Mouse (Mus musculus) v-Abl transformed pro-B cells (cell line): ENCODE results near the gene Dcp1b.

Experiments used
- in situ Hi-C, 2 experiments: fragments of 400-800 bp; cut with MboI; formaldehyde crosslinking; loops; one replicate each; pipeline ENCODE4 v1.15.1; 2025; ENCODE audit not compliant: unreplicated experiment in 2 of 2

The Dcp1b gene

GRCm38 (mm10) chr6:119225226-119225625 lies 50.2 kb downstream of the Dcp1b start:
- in situ Hi-C loops: loop anchor here (10.0 to 25.0 kb wide), 3 partner anchors 980 to 1037 kb away; no protein-coding TSS in a partner anchor

GRCm38 (mm10) chr6:119225731-119226130 lies 50.7 kb downstream of the Dcp1b start:
- in situ Hi-C loops: loop anchor here (10.0 to 25.0 kb wide), 3 partner anchors 979 to 1037 kb away; no protein-coding TSS in a partner anchor

DNA sequence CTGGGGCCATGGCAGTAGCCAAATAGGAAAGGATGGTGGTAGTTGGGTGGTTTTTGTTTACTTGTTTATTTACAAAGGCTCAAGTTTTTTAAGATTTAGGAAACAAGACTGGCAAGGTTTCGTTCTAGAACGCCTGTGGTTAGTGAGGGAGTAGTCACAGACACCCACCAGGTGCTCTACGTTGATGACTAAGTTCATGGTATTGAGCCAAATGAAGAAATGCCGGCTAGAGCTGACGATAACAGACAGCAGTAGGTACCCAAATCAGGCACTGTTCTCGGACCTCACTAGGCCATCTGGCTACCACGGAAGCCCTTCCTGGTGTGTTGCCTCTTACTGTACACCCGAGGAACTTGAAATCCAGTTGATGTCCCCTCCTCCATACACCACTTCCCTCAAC lies 51.9 kb downstream of the Dcp1b start:
- in situ Hi-C loops: loop anchor here (10.0 to 25.0 kb wide), 3 partner anchors 978 to 1035 kb away; no protein-coding TSS in a partner anchor

DNA sequence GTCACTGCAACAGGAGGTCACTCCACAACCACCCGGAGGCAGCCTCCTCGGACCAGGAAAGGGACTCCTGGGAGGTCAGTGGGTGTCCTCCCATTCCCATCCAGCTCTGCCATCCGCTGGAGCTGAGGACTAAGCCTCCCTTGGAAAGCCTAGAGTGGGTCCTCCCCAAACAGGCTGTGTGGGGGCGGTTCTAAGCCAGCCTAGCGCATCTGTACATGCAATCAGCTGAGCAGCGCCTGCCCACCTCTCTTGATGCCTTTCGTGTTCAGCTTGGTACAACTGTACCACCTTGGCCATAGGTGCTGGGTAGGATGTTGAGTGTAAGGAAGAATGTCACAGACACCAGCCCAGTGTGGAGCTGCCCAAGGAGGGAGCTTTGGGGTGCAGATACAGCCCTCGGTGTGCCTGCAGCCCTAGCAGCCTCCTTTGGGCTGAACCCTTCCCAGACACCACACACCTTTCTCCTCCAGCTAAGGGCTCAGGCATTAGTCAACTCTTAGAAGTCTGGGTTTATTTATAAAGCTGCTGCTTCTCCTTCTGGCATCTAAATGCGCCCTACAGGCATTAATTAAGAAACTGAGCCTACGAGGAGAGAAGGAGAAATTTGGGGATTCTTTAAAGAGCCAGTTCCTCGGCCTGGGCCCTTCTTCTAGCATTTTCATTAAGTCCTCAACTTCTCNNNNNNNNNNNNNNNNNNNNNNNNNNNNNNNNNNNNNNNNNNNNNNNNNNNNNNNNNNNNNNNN lies 54.0 kb downstream of the Dcp1b start:
- in situ Hi-C loops: loop anchor here (10.0 to 25.0 kb wide), 3 partner anchors 976 to 1033 kb away; no protein-coding TSS in a partner anchor

DNA sequence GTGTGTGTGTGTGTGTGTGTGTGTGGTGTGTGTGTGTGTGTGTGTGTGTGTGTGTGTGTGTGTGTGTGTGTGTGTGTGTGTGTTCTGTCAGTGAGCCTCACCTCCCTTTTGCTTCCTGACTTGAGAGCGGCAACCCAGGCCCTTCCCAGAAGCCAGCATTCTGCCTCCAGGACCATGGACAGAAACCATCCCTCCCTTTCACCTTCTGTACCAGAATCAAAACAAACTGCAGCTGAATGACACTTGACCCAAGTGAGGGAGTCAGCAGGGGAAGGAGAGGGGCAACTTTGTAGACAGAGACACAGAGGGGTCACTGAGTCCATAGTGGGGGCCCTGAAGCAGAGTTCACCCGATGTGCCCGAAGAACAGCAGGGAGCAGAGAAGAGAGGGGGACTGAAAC lies 58.0 kb downstream of the Dcp1b start:
- in situ Hi-C loops: loop anchor here (25.0 kb wide), 2 partner anchors 979 to 1029 kb away; no protein-coding TSS in a partner anchor

- in situ Hi-C loops: loop anchor here (25.0 kb wide), 2 partner anchors 977 to 1027 kb away; no protein-coding TSS in a partner anchor
Observed at GRCm38 (mm10) chr6:119235441-119235840, 60.4 kb downstream of the Dcp1b start.

- in situ Hi-C loops: loop anchor here (25.0 kb wide), 2 partner anchors 976 to 1026 kb away; no protein-coding TSS in a partner anchor
Observed at GRCm38 (mm10) chr6:119236241-119236640, 61.2 kb downstream of the Dcp1b start, which contains the start of gene Cacna2d4. TSS of gene Cacna2d4 (plus strand) at chr6:119236526.

- in situ Hi-C loops: loop anchor here (25.0 kb wide), 2 partner anchors 975 to 1025 kb away; no protein-coding TSS in a partner anchor
Observed at GRCm38 (mm10) chr6:119237427-119237989, 62.5 kb downstream of the Dcp1b start.

DNA sequence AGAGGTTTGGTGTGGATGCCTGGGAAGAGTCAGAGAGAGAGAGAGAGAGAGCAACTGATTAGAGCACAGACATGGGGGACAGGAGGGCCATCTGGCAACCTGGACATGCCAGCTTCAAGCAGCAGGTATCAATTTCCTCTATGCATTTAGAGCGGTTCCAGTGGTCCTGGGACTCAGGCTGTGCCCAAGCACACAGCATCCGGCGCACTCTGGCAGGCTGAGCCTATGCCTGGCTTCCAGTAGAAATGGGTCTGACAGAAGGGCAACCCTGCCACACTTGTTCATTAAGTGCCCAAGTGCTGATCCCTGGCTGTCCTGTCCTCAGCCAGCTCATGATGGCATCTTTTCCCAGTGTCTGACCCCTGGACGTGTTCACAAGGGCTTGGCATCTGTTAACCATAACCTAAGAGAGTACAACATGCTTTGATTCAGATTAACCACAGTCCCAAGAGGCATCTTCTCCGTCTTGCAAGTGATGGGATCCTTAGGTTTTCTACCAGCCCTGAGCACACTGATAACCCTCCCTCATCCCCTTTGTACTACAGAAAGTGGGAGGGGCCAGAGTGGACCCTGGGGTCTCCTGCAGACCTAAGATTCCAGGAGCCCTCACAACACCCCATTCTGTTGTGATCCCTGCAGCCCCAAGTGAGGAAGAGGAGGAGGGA lies 64.4 kb downstream of the Dcp1b start:
- in situ Hi-C loops: loop anchor here (25.0 kb wide), 2 partner anchors 973 to 1023 kb away; no protein-coding TSS in a partner anchor

- in situ Hi-C loops: loop anchor here (25.0 kb wide), 2 partner anchors 972 to 1022 kb away; no protein-coding TSS in a partner anchor
Observed at GRCm38 (mm10) chr6:119240256-119240655, 65.2 kb downstream of the Dcp1b start.

DNA sequence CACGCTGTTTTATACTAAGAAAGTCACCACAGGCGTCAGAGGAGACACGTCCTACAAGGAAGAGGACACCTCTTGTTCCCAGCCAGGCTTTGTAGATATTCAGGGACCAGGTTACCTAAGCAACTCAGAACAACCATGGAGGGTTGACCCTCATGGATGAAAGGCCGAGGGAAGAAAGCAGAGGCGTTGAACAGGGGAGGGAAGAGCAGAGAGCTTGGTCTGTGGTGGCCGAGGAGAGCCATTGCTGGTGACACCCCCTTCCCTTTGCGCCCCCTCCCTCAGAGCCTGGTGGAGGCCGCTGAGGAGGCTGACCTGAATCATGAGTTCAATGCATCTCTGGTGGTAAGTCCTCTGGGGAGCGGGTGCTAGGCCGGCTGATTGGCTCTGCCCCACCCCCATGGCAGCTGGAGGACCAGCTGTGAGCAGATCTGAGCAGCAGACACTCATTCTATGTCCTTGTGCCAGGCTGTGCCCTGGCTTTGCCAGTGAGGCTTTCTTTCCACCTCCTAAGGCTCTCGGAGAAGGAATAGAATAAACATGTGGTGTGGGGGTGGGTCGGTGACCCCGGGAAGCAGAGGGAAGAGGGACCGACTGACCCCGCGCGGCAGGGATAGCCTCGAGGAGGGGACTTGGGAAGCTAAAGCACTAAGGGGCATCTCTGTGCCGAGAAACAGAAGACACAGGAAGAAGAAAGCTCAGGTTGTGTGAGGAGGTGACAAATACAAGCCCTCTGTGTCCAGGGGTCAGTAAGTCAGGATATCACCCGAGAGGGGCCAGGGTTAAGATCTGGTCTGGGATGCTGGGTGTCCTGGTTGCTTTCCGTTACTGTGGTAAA lies 66.0 kb downstream of the Dcp1b start:
- in situ Hi-C loops: loop anchor here (25.0 kb wide), 2 partner anchors 971 to 1021 kb away; no protein-coding TSS in a partner anchor

DNA sequence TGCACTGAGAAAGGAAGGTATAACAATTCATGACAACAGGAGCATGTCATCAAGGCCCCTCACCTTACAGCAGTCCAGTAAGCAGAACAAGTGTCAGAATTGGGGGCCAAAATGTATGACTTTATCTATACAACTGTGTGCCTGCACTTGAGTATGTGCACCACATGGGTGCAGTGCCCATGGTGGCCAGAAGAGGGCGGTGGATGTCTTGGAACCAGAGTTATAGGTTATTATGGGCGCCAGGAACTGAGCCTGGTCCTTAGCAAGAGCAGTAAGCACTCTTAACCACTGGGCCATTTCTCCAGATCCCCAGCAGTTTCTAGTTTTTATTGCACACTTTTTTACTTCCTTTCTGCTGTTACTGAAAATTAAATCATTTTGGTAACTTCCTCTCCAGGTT lies 71.0 kb downstream of the Dcp1b start:
- in situ Hi-C loops: loop anchor here (25.0 kb wide), 2 partner anchors 966 to 1016 kb away; no protein-coding TSS in a partner anchor

DNA sequence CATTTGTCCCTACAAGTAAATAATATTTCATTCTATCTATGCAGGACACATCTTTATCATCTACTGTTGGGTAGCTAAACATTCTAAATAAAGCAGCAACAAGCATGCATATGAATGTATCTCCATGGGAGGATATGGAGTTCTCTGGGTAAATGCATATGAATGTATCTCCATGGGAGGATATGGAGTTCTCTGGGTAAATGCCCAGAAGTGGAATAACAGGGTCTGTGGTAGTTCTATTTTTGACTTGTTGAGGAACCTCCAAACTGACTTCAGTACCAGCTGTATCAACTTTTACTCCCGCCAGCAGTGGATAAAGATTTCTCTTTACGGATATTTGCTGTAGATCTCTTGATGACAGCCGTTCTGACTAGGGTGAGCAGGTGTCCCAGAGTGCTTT lies 73.5 kb downstream of the Dcp1b start:
- in situ Hi-C loops: loop anchor here (25.0 kb wide), 2 partner anchors 964 to 1014 kb away; no protein-coding TSS in a partner anchor

- in situ Hi-C loops: loop anchor here (25.0 kb wide), 2 partner anchors 963 to 1013 kb away; no protein-coding TSS in a partner anchor
Observed at GRCm38 (mm10) chr6:119249726-119250125, 74.7 kb downstream of the Dcp1b start.

DNA sequence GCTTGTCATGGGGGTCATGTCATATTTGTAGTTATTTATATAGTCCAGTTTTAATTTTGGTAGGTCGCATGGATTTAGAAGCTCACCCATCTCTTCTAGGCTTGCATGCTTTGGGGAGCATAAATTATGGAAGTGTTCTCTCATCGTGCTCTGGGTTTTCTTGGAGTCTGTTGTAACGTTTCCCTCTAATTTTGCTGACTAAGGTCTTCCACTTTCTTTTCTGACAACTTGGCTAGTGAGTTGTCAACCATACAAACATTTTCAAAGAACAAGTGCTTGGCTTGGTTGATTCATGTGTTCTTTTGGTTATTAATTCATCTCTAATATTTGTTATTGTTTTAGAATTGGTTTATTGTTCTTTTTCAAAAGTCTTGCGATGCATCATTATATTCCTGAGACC lies 76.7 kb downstream of the Dcp1b start:
- in situ Hi-C loops: no loop called here
